Mouse (Mus musculus) right cerebral cortex, postnatal 14 days (tissue): ENCODE measurements around the gene Kbtbd4.

Source experiments
- DNase-seq: peaks from one replicate; pipeline ENCODE4 v3.0.0; 2022

The Kbtbd4 gene

DNA sequence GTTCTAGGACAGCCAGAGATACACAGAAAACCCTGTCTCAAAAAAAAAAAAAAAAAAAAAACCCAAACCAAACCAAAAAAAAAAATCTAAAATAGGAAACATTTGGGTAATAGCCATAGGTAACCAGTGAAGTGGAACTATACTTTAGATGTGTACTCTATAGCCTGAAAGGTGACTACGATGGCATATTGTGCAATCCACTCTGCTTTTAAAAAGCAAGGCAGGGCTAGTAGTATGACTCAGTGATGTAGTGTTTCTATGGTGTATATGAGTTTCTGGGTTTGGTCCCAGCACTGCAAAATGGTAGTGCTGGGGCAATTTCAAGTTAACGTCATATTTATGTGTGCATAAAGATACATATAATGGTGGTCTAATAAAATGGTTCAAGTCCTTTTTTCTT lies 2.2 kb downstream of the Kbtbd4 start:
- DNase-seq, result no peak

- DNase-seq, result no peak
Observed at GRCm38 (mm10) chr2:90910861-90911260, 6.3 kb downstream of the Kbtbd4 start.

- DNase-seq, result no peak
Observed at GRCm38 (mm10) chr2:90911668-90912067, 7.1 kb downstream of the Kbtbd4 start.

DNA sequence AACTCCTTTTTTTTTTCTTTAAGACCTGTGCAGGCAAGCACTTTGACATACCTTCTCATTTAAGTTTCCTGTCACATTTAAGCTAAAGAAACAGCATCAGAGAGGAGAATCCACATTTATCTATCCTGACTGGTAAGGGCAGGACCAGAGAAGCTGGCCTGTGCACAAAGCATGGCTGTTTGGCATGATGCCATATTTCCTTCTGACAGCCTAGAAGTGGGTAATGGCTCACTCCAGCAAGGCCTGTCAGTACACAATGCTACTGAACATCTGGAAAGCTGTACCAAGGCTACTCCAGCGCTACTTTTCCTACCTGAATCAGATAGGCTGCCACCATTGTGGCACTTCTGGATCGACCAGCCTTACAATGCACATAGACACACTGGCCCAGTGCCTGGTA lies 9.1 kb downstream of the Kbtbd4 start:
- no peak for DNase-seq

DNA sequence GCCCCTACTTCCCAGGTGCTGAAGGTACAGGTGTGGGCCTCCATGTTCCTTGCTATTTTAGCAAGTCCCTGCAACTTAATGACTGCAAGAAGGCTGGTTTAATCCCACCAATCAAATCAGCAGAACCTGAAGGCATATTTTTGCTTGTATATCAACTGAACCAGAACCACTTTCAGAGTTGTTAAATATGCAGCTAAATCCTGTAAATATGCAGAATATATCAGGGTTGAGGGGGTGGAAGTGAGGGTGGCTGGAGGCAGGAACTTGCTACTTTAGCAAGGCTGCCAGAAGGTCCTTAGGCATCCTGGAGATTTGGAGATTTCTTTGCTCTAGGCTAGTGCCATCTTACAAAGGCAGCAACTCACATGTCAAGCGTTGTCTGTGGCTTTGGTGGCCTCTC lies 11.0 kb downstream of the Kbtbd4 start:
- DNase-seq, result no peak

GRCm38 (mm10) chr2:90916560-90917232 lies 12.2 kb downstream of the Kbtbd4 start:
- no peak for DNase-seq

- DNase-seq, result peak; percentile 70
Observed at GRCm38 (mm10) chr2:90917233-90917998, 12.9 kb downstream of the Kbtbd4 start.

DNA sequence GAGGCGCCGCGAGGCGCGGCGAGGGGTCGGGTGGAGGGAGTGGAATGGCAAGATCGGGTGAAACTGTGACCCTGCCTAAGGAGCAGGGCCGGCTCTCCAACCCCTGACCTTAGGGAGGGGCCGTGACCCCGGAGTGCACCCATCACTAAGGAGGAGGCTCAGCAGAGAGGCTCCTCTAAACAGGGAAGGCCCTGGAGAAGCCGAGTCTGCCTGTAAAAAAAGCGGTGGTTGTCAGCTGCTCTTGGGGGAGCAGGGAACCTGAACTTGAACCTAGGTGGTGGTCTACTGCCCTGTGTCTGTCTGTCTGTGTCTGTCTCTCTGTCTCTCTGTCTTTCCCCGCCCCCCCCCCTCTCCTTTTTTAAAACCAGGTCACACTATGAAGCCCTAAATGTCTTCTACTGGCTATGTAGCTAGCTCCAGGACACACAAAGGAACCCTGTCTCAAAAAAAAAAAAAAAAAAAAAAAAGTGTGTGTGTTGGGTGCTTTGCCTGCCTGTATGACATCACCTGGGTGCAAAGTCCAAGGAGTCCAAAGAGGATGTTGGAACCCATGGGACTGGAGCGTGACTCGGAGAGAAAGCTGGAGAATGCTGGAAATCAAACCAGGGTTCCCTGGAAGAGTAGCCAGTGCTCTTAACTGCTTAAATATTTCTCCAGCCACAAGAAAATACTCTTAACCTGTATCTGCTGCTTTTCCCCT lies 13.6 kb downstream of the Kbtbd4 start:
- no peak for DNase-seq

GRCm38 (mm10) chr2:90921178-90921577 lies 16.6 kb downstream of the Kbtbd4 start:
- DNase-seq, result no peak

GRCm38 (mm10) chr2:90922636-90923035 lies 18.1 kb downstream of the Kbtbd4 start:
- no peak for DNase-seq

DNA sequence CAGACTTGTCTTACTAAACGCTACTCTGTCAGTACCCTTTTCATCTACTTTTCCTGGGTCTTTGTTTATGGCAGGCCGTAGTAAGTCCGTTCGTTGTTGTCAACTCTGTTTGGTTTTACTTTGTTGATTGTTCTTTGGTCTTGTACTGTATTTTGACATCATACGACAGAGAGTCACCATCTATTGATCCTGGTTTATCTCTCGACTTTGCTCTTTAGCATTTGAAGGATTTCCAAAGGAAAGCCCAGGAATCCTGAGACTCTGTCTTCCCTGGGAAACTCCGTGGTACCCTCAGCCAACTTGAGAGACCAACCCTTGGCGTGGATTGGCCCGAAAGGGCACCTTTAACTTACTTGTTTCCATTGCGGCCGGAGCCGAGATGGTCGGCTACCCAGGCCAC lies 24.0 kb downstream of the Kbtbd4 start:
- DNase-seq, result no peak

DNA sequence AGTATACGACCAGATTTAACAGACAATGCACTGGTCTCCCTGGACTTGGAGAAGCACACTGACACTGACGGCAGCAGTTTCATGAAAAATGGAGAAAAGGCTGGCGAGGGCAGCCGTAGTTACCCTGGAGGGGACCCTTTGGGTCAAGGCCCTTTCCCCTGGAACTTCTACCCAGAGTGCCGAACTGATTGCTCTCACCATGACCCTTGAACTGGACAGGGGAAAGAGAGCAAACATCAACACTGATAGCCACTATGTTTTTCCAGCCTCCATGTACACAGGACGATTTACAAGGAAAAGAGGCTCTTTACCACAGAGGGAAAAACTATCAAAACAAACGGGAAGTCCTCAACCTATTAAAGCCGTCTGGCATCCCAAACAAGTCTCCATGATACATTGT lies 27.3 kb downstream of the Kbtbd4 start:
- no peak for DNase-seq

- no peak for DNase-seq
Observed at GRCm38 (mm10) chr2:90932273-90932672, 27.7 kb downstream of the Kbtbd4 start.

- DNase-seq, result no peak
Observed at GRCm38 (mm10) chr2:90938362-90938761, 33.8 kb downstream of the Kbtbd4 start.

DNA sequence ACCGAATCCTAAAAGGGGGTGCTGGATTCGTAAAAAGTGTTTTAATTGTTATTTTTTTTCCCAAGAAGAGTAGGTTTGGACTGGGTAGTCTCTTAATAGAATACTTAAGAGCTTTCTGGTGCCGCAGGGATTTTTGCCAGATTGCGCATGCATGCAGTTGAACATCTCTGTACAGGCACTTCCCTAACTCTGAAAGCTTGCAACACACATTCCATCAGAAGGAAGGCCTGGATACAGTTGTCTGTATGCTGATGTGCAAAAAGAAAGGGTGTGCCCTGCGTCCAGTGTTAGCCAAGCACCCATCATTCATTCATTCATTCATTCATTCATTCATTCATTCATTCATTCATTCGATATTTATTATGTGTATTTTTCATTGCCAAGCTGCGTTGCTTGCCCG lies 35.2 kb downstream of the Kbtbd4 start:
- DNase-seq, result no peak

DNA sequence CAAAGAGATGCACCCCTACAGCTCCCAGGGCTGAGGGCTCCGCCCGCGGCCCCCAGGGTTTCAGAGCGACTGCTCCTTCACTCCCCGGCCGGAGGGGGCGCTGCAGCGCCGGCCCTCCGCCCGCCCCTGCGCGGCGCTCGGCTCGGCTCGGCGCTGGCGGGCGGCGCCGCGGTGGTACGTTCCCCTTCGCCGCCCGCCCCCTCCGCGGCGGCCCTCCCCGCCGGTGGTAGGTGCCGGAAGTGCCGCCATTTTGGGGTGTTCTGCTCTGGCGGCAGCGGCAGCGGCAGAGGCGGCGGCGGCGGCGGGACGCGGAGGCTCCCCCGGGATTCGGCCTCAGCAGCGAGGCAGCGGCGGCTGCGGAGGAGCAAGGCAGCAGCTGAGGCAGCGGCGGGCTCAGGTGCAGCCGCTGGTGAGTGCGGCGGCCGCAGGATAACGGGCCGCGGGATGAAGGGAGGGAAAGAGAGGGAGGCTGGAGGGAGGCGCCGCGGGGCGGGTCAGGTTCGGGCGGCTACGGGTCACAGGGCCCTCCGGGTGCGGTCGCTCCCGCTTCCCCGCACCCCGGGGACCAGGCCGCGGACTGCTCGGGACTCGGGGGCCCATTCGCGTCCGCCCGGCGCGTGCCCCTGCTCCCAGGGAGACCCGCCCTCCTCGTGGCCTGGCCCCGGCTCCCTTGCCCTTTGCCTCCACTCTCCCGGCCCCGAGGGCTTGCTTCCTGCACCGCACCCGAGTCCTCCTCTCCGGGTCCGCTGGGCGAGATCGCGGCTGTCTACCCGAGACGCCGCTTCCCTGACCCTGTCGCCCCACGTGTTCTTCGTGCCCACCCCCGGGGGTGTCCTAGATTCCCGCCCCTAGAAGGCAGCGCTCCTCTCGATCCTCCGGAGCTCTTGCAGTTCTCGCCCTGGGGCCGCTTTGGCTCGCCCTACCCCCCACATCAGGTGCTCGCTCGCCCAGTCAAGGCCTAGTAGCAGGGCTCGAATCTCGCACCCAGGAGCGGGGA lies 36.0 kb downstream of the Kbtbd4 start, which contains the start of gene Celf1:
Gene Celf1, plus strand, starts transcription at position 150 of the 997 bp plus-strand sequence.
- peak; percentile 83 for DNase-seq

DNA sequence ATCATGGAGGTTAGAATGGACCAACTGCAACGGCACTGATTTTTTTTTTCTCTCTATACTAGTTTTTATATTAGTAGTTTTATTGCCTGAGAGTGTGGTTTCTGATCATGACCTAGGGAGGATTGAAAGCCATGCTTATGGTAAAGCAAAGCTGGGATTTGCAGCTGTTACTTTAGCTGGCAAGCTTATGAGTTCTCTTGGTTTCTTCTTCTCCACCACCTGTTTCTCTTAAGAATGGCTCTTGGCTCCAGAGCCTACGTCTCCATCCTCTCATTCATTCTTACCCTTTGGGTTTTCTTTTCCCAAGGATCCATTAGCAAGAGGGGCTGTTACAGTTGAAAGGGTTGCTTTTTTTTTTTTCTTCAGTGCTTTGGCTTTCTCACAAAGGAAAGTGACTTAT lies 37.2 kb downstream of the Kbtbd4 start:
- DNase-seq, result no peak

- no peak for DNase-seq
Observed at GRCm38 (mm10) chr2:90950149-90950548, 45.6 kb downstream of the Kbtbd4 start.

DNA sequence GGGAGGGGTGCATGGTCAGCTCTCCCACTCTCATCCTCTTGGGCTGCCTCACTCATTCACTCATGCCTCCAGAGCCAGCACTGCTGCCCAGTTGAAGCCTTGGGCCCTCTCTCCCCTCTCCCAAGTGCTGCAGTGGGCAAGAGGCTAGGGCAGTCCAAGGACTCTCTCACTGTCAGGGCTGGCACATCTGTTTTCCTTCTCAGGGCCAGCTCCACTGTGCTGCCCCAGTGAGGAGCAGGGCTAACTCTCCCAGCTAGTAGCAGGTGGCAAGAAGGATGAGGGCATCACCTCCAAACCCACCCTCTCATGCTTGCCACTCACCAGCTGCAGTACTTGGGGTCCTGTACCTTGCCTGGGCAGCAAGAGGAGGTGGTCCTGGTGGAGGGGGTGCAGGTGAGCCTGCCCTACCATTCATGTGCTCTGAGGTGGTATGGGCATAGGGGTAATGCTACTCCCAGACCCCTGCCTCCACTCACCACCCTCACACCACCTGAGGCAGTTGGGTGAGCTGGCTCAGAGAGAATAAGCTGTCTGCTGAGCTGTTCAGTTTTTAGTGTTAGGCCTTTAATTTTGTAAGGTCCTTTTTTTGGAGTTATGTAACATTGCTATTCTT lies 46.1 kb downstream of the Kbtbd4 start:
- no peak for DNase-seq

- no peak for DNase-seq
Observed at GRCm38 (mm10) chr2:90953461-90953860, 48.9 kb downstream of the Kbtbd4 start.

- DNase-seq, result no peak
Observed at GRCm38 (mm10) chr2:90956053-90956452, 51.5 kb downstream of the Kbtbd4 start.

DNA sequence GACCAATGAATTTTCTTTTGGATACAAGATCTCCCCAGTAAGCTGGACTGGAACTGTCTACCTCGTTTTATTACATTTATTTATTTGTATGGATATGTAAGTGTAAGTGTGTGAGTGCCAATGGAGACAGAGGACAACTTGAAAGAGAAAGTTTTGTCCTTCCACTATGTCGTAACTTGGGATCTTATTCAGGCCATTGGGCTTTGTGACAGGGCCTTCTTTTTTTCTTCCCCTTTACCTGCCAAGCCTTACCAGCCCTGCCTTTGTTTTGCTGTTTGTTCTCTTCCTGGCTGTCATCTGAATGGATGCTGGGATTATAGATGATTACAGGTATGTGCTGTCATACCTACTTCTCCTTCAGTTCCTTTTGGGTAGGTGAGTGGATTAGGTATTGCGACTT lies 54.3 kb downstream of the Kbtbd4 start:
- no peak for DNase-seq
